Mouse (Mus musculus) left cerebral cortex, adult 11 months (tissue): Measurements from ENCODE around the gene Lamtor3.
"Not testable (repeated sequence)": the region's sequence is repeated elsewhere in the genome, so short reads cannot be mapped to it uniquely, and the experiment has no call there.

ENCODE experiments used
- DNase-seq: peaks from one replicate; pipeline ENCODE4 v3.0.0; 2022; ENCODE audit warnings: low spot score

Lamtor3 gene

DNA sequence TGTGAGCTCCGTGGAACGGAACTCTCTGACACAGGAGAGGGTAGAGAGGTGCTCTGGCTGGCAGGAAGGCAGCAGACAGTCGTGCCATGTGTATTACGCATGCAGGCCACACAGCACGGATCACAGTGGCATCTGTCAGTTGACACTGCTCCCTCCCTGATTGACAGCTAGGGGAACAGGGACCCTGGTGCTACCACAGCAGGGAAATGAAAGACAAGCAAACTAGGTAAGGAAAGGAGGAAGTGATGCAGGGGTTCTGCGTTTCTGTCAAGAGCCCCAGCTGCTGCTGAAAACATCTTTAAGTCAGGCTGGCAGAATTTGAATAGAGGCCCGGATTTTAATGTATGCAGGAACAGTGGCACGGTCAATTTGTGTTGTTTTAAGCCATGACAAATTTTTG lies 45.2 kb downstream of the Lamtor3 start:
- DNase-seq = no peak

DNA sequence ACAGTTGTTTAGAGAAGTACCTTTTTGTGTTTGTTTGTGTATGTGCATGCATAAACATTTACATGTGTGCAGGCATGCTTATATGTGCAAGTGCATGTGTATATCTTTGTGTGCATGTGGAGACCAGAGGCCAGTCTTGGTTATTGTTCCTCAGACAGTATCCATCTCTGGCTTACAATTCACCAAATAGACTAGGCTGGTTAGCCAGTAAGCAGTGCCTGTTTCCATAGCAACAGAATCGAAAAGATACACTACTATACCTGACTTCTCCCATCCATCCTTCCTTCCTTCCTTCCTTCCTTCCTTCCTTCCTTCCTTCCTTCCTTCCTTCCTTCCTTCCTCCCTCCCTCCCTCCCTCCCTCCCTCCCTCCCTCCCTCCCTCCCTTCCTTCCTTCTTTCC lies 45.7 kb downstream of the Lamtor3 start:
- DNase-seq = not testable (repeated sequence)

DNA sequence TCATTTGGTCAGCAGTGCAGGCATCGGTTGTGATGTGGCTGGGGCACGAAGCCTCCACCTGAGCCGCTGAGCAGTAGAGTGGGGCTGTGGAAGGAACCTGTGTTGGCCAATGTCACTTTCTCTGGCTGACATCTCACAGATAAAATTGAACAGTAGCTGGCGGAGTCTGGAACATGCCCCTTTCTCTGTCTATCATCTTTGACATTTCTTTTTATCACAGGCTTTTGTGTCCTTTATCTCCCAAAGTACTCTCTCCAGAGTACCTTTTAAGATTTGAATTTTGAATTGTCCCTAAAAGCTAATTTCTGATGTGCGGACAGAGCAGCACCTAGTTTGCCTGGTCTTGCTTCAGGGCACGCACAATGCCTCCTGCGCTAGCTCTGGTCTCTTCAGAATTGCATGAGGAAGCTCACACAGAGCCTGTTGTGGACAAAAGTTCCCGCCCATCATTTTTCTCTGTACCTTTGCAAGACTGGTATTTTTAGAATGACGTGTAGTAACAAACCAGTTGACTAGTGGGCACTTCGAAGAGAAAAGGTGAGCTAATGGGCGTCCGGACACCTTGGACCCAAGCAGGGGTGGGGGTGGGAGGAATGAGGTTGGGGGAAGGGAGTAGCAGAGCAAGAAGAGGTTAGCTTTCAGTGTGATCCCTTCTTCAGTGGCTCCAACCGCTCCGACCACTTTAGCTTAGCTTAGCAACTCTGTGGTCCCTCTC lies 50.0 kb downstream of the Lamtor3 start:
- no peak for DNase-seq

DNA sequence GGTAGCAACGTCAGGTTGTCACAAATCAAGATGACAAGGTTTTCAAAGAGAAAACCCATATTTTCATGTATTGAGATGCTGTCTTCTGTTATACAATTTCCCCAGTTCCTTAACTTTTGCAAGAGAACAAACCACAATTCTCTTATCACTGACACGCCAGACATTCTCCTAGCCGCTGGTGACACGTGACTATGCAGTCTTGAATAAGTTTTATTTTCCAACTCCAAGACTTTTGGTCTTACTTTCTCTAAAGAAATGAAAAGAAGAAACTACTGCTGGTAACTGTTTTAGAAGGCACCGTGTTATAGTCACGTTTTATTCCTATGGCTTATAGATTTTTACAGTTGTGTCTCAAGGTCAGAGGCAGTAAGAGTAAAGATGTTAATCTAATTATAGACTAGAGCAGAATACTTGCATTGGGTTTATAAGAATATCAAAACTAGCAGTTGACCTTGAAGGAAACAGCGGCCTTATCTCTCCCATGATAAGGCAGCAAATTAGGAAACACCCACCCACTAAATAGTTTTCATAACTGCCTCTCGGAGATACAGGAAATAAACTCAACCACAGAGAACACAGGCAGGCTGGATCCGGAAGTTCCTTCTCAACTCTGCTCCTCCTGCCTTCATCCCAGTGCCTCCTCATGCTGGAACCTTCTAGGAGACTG lies 50.6 kb downstream of the Lamtor3 start:
- no peak for DNase-seq

DNA sequence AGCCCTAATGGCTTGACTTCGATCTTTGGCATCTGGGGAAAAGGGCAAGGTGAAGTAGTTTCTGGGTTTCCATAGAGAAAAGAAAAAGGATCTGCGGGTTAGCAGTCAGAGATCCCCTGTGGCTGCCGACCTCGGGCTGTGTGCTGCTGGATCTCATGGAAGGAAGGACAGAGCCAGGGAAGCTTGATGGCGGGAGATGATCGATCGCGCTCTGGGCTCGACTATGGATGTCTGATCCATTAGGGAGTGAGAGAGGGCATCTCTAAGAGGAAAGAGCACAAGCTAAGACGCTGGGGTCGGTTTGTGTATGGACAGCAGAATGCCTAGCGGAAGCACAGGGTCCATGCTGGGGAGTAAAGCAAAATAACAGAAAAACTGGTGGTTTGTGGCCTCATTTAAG lies 51.6 kb downstream of the Lamtor3 start:
- DNase-seq = no peak

DNA sequence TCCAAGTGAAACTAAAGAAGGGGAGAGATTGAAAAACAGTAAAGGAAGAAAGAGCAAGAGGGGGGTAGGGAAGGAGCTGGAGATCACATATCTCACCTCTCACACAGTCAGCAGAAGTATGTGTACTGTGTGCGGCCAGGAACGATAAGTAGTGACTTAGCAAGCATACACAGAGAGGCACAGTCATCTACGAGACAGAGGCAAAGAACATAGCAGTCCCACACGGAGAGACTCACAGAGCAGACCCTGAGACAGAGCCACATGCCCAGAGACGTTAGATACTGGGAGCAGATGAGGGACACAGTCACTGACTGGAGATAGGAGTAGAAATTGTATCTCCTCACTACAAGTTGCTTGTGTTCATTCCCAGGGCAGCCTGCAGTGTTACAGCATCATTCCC lies 53.9 kb downstream of the Lamtor3 start:
- DNase-seq = no peak

DNA sequence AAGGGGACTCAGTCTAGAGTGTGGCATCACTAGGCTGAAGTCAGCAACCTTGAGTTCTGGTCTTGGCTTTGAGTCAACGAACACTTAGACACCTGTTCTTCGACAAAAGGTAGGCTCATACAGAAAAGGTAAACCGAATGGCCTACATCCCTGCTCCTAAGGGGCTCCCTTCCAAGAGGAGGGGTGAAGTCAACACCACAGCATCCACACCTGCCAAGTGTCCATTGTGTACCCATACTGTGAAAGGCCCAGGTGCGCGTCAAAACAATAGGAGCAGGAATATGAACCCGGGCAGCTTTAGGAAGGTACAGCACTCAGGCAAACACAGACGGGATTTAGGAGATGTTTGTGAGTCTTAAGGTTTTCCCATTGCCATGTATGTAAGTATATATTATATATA lies 54.7 kb downstream of the Lamtor3 start:
- DNase-seq = no peak

DNA sequence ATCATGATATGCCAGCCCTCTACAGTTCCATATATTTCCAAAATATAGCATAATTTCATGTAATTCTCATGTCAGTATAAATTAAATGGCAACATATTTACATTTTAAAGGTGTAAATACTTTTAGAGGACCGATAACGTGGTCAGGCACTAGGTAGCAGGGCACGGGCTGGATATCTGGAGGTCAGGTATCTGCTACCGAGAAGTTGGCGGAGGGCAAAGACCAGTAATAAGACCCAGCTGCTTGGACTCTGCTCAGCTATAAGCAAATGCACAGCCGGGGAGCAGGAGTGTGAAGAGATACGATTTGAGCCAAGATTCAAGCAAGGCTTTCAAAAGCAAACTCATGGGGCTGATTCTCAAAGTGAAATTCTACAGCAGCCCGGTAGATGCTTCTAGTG lies 56.0 kb downstream of the Lamtor3 start:
- no peak for DNase-seq

DNA sequence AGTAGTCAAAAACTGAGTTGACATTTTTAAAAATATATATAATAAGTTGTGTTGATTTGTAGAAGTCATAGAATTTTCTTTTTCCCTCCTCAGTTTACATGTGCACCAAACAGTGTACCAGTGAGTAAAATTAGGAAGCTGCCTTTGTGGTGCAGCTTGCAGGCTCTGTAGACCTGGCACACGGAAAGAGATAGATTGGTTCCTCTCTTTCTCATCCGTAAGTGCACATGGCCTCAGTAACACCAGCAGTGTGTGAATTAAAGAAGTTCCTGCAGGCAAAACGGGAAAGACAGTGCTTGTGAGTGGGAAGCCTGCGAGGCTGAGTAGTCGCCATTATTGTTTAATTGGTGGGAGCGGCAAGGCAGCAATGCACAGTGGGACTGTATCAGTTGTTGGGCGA lies 57.1 kb downstream of the Lamtor3 start:
- no peak for DNase-seq

DNA sequence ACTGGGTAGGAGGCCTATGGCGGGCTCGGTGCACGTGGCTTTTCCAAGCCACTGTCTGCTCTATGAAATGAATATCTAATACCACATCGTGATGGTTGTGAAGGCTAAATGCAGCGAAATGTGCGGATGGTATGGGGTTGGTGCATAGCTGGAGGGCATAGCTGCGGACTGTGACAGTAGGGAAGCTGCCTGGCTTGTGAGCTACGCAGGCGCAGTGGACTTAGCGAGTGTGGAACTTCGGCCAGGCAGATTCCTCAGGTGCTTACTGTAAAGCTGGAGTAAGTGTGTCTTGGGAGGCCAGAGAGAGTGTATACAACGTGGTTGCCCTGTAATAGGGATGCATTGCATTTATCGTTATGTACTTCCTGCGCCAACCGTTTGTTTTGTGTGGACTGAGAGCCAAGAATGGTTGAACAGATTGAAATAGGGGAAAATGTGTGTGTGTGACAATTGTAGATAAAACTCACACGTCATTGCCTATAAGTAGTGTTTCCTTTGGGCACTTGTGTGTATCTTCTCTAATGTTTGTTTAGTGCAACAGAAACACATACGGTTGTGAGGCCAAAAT lies 57.6 kb downstream of the Lamtor3 start:
- DNase-seq = no peak

DNA sequence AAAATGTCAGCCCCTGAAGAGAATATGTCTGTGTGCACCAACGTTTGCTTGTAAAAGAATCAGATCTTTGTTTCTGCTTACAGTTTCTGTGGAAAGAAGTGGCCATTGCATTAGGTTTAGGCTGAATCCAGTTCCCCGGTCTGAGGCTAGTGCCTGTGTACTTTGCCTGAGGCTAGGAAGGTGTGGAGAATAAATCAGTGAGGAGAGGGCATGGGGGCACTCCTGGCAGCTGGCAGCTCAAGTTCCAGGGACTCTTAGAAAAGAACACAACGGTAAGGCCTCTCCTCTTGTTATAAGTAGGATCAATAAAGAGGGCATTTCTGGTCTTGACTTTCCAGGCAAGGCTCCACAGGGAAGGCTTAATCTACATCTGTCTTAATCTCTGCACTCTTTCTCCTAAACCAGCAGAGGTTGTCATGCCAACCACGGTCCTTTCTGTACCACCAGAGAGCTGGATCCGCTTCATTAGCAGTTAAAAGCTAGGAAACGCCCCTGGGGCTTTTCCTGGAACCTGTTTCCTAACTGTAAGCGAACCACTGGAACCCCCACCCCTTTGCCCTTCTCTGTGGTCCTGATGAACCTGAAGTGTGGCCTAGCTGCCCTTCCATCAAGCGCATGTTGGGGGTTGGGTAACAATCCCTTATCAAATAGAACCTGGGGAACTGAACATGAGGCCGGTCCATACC lies 58.8 kb downstream of the Lamtor3 start:
- no peak for DNase-seq

DNA sequence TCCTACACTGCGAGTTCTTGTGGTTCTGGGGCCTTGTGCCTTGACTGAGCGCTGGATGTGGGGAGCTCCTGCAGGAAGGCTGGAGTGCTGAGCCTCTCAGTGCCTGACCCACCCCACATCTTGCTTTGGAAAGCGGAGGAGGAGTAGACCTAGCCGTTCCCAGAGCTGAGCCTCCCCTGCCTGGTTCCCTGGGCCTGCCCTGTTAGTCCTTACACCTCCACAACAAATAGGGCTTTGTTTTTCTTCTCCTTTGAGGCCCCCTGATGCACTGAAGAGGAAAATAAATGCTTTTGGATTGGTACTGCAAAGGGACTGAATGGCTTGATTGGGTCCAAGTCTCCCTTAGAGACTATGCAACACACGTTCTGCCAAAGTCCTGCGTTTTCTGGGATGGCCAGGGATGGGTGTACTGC lies 59.3 kb downstream of the Lamtor3 start:
- no peak for DNase-seq

DNA sequence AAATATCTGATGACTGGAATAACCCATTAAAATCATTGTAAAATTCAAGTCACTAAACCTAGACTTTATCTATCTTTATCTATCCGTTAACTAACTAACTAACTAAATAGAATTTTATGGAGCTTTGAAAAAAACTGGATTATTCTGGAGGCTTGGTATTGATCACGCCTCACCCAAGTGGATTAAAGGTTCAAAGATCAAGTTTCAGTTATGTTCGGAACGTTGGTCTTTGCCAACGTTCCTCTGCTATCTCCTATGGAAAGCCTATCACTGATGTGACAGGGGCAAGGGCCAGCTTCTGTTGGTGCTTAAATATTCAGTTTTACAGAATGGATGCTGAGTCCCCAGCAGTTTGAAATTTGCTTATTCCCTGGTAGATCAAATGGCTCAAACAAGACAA lies 59.9 kb downstream of the Lamtor3 start:
- DNase-seq = no peak
